Mouse (Mus musculus) heart, postnatal 0 days (tissue): ENCODE results near the gene Etnk2. TPM values are rescaled to one million over a fixed set of nuclear protein-coding genes. Genes with fewer than 3 reads are reported as not detected.

ENCODE experiments used
- ATAC-seq: fragments of 200-750 bp; cut with Nextera tagmentation; 2 replicates; pipeline ENCODE4 v1.8.0; 2017; ENCODE audit warnings: low read depth, moderate number of reproducible peaks, moderate library complexity; ENCODE audit not compliant: insufficient read depth
- DNase-seq: peaks from one replicate; pipeline ENCODE4 v3.0.0-alpha.2; 2016; ENCODE audit warnings: low spot score
- H3K27ac ChIP-seq: fragments of 300-500 bp; sonication (generic); 2 replicates; pipeline ENCODE4 v1.5.1; 2014; ENCODE audit warnings: low read depth, mild to moderate bottlenecking
- H3K27me3 ChIP-seq: fragments of 300-500 bp; sonication (generic); 2 replicates; pipeline ENCODE4 v1.6.1; 2014; ENCODE audit warnings: low read length, mixed read lengths; ENCODE audit not compliant: control insufficient read depth, insufficient read depth
- H3K36me3 ChIP-seq: fragments of 300-500 bp; sonication (generic); replicated peaks from 2 replicates; pipeline ENCODE4 v1.6.1; 2014; ENCODE audit warnings: low read length, mixed read lengths; ENCODE audit not compliant: control insufficient read depth, insufficient read depth
- H3K4me1 ChIP-seq: fragments of 300-500 bp; sonication (generic); 2 replicates; pipeline ENCODE4 v1.6.1; 2014; ENCODE audit warnings: antibody characterized with exemption; ENCODE audit not compliant: control insufficient read depth, insufficient read depth
- H3K4me2 ChIP-seq: fragments of 300-500 bp; sonication (generic); 2 replicates; pipeline ENCODE4 v1.6.1; 2014; ENCODE audit warnings: low read depth, mild to moderate bottlenecking, low read length, moderate library complexity
- H3K4me3 ChIP-seq: fragments of 300-500 bp; sonication (generic); 2 replicates; pipeline ENCODE4 v1.5.1; 2014; ENCODE audit warnings: low read depth, low read length
- H3K9ac ChIP-seq: fragments of 300-500 bp; sonication (generic); replicated peaks from 2 replicates; pipeline ENCODE4 v1.6.1; 2014; ENCODE audit warnings: low read depth, low read length, mixed read lengths
- H3K9me3 ChIP-seq: fragments of 300-500 bp; sonication (generic); replicated peaks from 2 replicates; pipeline ENCODE4 v1.6.1; 2016; ENCODE audit warnings: low read length; ENCODE audit not compliant: control insufficient read depth
- CTCF ChIP-seq: IDR thresholded peaks from 2 replicates; pipeline ENCODE4 v1.5.1; 2016; ENCODE audit warnings: antibody characterized with exemption, control low read depth, low read depth
- EP300 ChIP-seq: IDR thresholded peaks from 2 replicates; pipeline ENCODE4 v1.6.1; 2016; ENCODE audit warnings: antibody characterized with exemption, low read depth
- WGBS: fragments of 180-500 bp; shearing (Covaris S2); extraction: QIAGEN DNeasy Blood & Tissue Kit; methylation state at CpG from one replicate; pipeline ENCODE4 v1.1.7; 2014; 5-methylcytosine and 5-hydroxymethylcytosine counted together
- polyA plus RNA-seq: library from polyadenylated mRNA; unstranded; fragments of >200 nt; fragmentation: Nextera tagmentation; extraction: Ambion mirVana; gene quantifications from 2 replicates; pipeline ENCODE4 v1.2.1, GENCODE M21; 2015
- total RNA-seq: library from RNA; depleted of rRNA; stranded (reverse); fragments of >200 nt; gene quantifications from 2 replicates; pipeline ENCODE4 v1.2.3, GENCODE M21; 2014; ENCODE audit warnings: low replicate concordance; rRNA removed

Etnk2 gene
- total and polyA plus RNA-seq, 2 experiments from 2014 or later: 0.31 to 0.97 TPM

DNA sequence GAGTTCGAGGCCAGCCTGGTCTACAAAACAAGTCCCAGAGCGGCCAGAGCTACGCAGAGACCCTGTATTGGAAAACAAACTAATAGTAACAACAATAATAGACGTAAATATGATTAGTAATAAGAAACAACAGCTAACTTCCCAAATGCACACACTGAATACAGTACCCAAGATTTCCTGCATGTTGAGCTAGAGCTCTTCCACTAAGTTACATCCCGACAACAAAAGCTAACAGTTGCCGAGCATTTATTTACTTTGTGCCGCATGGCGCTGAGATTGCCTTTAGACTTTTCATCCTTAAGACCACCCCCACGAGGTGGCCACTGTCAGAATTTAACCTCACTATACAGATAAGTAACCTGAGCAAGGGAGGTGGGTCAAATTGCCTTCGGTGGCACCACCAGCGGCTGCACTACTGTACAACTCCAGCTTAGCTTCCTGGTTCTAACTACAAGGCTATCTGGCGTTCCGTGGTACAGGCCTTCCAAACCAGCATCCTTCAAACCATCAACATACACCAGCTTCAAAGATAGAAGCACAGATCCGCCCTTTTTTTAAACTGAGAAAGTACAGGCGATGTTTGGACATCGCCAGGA lies 58.7 kb downstream of the Etnk2 start:
- Histone ChIP-seq H3K4me3 (peak overlapping the region; percentile 79), H3K9ac (no peak overlapping the region), H3K4me2 (peak overlapping the region; percentile 98), H3K27me3 (peaks cover 12% of the 10 kb centered on the region; the same call in 1 of the 2 replicates), H3K9me3 (no peaks in the 10 kb centered on the region), H3K36me3 (no peaks in the 10 kb centered on the region), H3K27ac (peak overlapping the region; percentile 90), H3K4me1 (peaks cover 15% of the 10 kb centered on the region; the same call in 1 of the 2 replicates)
- ATAC-seq (no peak), DNase-seq (no peak)
- 50% methylated on average over 16 of the region's 16 CpGs for WGBS
- TF ChIP-seq CTCF: peak; percentile 22; the same call in 1 of the 2 replicates
- no peak for TF ChIP-seq EP300

DNA sequence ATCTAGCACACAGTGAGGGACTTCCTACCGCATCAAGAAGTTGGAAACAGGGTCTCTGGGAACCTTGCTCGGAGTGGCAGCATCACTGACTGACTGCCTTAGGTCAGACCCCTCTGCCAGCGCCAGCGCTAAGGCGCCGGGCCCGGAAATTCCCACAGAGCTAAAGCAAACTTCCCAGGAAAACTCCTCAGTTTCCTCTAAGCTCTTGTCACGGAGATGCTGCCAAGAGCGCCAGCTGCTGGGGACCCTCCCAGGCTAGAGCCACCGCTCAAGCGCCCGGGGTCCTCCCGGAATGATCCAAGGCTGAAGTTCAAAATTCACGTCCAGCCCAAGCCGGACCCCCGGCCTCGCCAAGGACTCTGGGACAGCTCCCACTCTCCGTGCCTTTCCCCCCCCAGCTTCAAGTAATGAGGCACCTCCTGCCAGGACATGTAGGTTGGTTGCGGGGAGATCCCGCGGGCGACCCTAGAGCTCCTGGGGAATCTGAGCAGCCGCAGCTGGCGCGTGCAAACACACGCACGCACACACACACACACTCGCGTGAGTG lies 59.3 kb downstream of the Etnk2 start:
- H3K27ac ChIP-seq: peak overlapping the region; percentile 90
- peak overlapping the region; percentile 89 for H3K9ac ChIP-seq
- TF ChIP-seq CTCF (no peak), EP300 (no peak)
- H3K9me3 ChIP-seq: no peaks in the 10 kb centered on the region
- peak overlapping the region; percentile 98 for H3K4me2 ChIP-seq
- H3K4me3 ChIP-seq: peak overlapping the region; percentile 79
- H3K4me1 ChIP-seq: peaks cover 9% of the 10 kb centered on the region; the same call in 1 of the 2 replicates
- DNase-seq (peak; percentile 28), ATAC-seq (no peak)
- 2% methylated on average over 29 of the region's 29 CpGs for WGBS
- H3K27me3 ChIP-seq: peaks cover 12% of the 10 kb centered on the region; the same call in 1 of the 2 replicates
- H3K36me3 ChIP-seq: no peaks in the 10 kb centered on the region

- Histone ChIP-seq H3K27me3 (peaks cover 12% of the 10 kb centered on the region; the same call in 1 of the 2 replicates), H3K9me3 (no peaks in the 10 kb centered on the region), H3K4me3 (peak overlapping the region; percentile 79), H3K4me1 (peaks cover 6% of the 10 kb centered on the region; the same call in 1 of the 2 replicates), H3K4me2 (peak overlapping the region; percentile 98), H3K36me3 (no peaks in the 10 kb centered on the region), H3K9ac (peak overlapping the region; percentile 89), H3K27ac (peak overlapping the region; percentile 90)
- WGBS: under 1% methylated on average over 31 of the region's 31 CpGs
- TF ChIP-seq EP300 (no peak), CTCF (no peak)
- DNase-seq (no peak), ATAC-seq (no peak)
Measured at GRCm38 (mm10) chr1:133423166-133423542, 59.8 kb downstream of the Etnk2 start.

DNA sequence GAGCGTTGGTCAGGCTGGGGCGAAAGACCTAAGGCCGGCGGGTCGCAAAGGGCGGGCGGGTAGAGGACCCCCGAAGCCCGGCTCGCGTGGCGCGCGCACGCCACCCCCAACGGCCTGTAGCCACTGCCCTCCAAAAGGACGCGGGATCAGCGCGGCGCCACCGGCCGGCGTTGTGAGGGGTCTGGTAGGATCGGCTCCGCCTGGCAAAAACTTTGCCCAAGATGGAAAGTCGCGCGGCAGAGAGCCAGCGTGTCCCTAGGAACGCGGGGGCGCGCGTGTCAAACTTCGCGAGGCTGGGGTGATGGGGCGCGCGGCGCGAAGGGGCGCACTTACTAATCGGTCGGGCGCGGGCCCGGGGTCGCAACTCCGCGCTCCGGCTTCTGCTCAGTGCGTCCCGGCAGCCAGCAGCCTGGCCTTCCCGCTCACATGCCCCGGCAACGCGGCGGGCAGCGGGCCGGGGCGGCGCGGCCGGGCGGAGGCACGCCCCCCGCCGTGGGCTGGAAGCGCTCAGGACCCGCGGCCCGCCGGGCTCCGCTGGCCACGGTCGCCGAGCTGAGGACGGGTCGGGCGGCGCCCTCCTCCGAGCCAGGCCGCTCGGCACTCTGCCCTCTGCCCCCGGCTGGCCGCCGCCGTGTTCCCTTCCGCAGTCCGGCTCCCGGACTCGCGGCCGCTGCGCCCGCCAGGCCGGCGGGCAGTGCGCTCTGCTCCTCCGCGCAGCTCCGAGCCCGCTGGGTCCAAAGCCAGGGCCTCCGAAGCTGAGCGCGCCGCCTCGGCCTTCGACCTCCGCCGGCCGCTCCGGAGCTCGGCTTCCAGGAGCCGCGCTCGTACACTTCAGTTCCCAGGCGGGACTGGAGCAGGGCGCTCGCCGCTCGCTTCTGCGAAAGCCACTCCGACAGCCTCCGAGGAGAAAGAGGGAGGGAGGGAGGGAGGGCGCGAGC lies 60.4 kb downstream of the Etnk2 start, which contains the start of gene Sox13:
TSS of gene Sox13 (minus strand) at position 835 of the 938 bp plus-strand sequence.
- ATAC-seq (peak; percentile 75), DNase-seq (peak; percentile 35)
- no peak for TF ChIP-seq EP300
- no peak for TF ChIP-seq CTCF
- Histone ChIP-seq H3K36me3 (no peaks in the 10 kb centered on the region), H3K9me3 (no peaks in the 10 kb centered on the region), H3K27ac (peak within 1 kb of the TSS; percentile 90), H3K9ac (peak within 1 kb of the TSS; percentile 89), H3K4me1 (peaks cover 6% of the 10 kb centered on the region; the same call in 1 of the 2 replicates), H3K4me3 (peak within 1 kb of the TSS; percentile 79), H3K27me3 (peaks cover 12% of the 10 kb centered on the region; the same call in 1 of the 2 replicates), H3K4me2 (peak within 1 kb of the TSS; percentile 98)
- WGBS: 1% methylated on average over 97 of the region's 128 CpGs

DNA sequence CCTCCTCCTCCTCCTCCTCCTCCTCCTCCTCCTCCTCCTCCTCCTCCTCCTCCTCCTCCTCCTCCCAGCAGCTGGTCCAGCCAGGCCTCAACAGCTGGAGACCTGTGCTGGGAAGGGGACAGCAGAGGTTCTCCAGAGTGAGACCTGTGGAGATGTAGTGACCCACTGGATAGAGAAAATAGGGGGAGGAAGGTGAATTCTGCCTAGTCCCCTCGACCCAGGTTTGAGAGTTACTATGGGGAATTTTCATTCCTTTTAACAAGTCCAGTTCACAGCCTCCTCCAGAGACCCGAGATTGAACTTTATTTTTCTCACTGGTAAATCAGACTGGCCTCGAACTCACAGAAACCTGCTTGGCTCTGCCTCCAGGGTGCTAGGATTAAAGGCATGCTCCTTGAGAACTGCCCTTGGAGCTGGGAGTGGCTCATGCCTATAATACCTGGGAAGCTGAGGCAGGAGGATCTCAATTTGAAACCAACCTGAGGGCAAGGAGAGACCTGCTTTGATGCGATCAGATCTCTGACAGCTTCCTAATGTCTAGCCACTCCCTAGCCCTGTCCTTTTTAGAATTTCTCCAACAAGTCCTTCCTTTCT lies 61.3 kb downstream of the Etnk2 start:
- peak overlapping the region; percentile 98 for H3K4me2 ChIP-seq
- DNase-seq: no peak
- peaks cover 5% of the 10 kb centered on the region; the same call in 1 of the 2 replicates for H3K9me3 ChIP-seq
- no peak overlapping the region; the same call in 1 of the 2 replicates for H3K9ac ChIP-seq
- H3K4me1 ChIP-seq: peaks cover 6% of the 10 kb centered on the region; the same call in 1 of the 2 replicates
- no peak for TF ChIP-seq EP300
- TF ChIP-seq CTCF: no peak
- peaks cover 12% of the 10 kb centered on the region; the same call in 1 of the 2 replicates for H3K27me3 ChIP-seq
- 56% methylated on average over 4 of the region's 4 CpGs for WGBS
- H3K36me3 ChIP-seq: no peaks in the 10 kb centered on the region
- H3K27ac ChIP-seq: no peak overlapping the region
- no peak for ATAC-seq
- peak overlapping the region; percentile 79 for H3K4me3 ChIP-seq

Other genes with a start within 250 kb of the Etnk2 start
- gene Ppp1r15b, start 232.4 kb upstream of the Etnk2 start, total RNA-seq: 24.4 and 34.8 TPM in 2 replicates
- gene Ppp1r15b, start 232.4 kb upstream of the Etnk2 start, polyA plus RNA-seq: 10.5 and 12.2 TPM in 2 replicates
- gene Plekha6, start 199.4 kb upstream of the Etnk2 start, total RNA-seq: 19.2 and 36.1 TPM in 2 replicates
- gene Plekha6, start 199.4 kb upstream of the Etnk2 start, polyA plus RNA-seq: 4.8 and 7.0 TPM in 2 replicates
- gene Golt1a, start 53.8 kb upstream of the Etnk2 start, total RNA-seq: not detected in 2 replicates
- not detected in 2 replicates for gene Golt1a, start 53.8 kb upstream of the Etnk2 start, polyA plus RNA-seq
- gene Kiss1, start 41.7 kb upstream of the Etnk2 start, total RNA-seq: not detected in 2 replicates
- not detected in 2 replicates for gene Kiss1, start 41.7 kb upstream of the Etnk2 start, polyA plus RNA-seq
- not detected in 2 replicates for gene Ren1, start 13.1 kb upstream of the Etnk2 start, total RNA-seq
- gene Ren1, start 13.1 kb upstream of the Etnk2 start, polyA plus RNA-seq: 0.07 and 0.52 TPM in 2 replicates
- 8.5 and 17.9 TPM in 2 replicates for gene Sox13, start 60.8 kb downstream of the Etnk2 start, total RNA-seq
- gene Sox13, start 60.8 kb downstream of the Etnk2 start, polyA plus RNA-seq: 3.0 and 3.3 TPM in 2 replicates
- 143 and 157 TPM in 2 replicates for gene Snrpe, start 246.7 kb downstream of the Etnk2 start, total RNA-seq
- gene Snrpe, start 246.7 kb downstream of the Etnk2 start, polyA plus RNA-seq: 314 and 316 TPM in 2 replicates